Mouse (Mus musculus) ES-E14 (cell line): ENCODE measurements around the gene Lias. TPM values are rescaled to one million over a fixed set of nuclear protein-coding genes. Genes with fewer than 3 reads are reported as not detected.

Source experiments
- DNase-seq: peaks from one replicate; pipeline ENCODE4 v3.0.0-alpha.2; 2013; ENCODE audit warnings: low read depth, low spot score
- H3K27ac ChIP-seq: 2 replicates; pipeline ENCODE4 v1.5.1; 2012; ENCODE audit warnings: low read depth, mild to moderate bottlenecking, low read length, moderate library complexity, mixed read lengths; ENCODE audit not compliant: poor library complexity, insufficient read depth, severe bottlenecking
- H3K36me3 ChIP-seq: 2 replicates; pipeline ENCODE4 v1.6.1; 2012; ENCODE audit warnings: mild to moderate bottlenecking, low read length, moderate library complexity, mixed read lengths; ENCODE audit not compliant: control insufficient read depth, poor library complexity, insufficient read depth, severe bottlenecking
- H3K4me1 ChIP-seq, 2 experiments: fragments of 150-350 bp in 1 of 2; sonication (generic) in 1 of 2; 2 replicates each; pipeline ENCODE4 v1.6.1; 2012; ENCODE audit warnings: low read length in 2 of 2, mild to moderate bottlenecking in 1 of 2, mixed read lengths in 1 of 2; ENCODE audit not compliant: control insufficient read depth in 2 of 2, insufficient read depth in 2 of 2, poor library complexity in 1 of 2
- H3K4me3 ChIP-seq, 2 experiments: fragments of 150-350 bp in 1 of 2; sonication (generic) in 1 of 2; 2 replicates each; pipeline ENCODE4 v1.5.1; 2012; ENCODE audit warnings: low read length in 2 of 2, low read depth in 1 of 2, mild to moderate bottlenecking in 1 of 2, mixed read lengths in 1 of 2; ENCODE audit not compliant: insufficient read depth in 1 of 2, poor library complexity in 1 of 2, severe bottlenecking in 1 of 2
- H3K9ac ChIP-seq: 2 replicates; pipeline ENCODE4 v1.6.1; 2012; ENCODE audit warnings: low read depth, mild to moderate bottlenecking, low read length, mixed read lengths; ENCODE audit not compliant: poor library complexity, insufficient read depth, severe bottlenecking
- H3K9me3 ChIP-seq: fragments of 150-350 bp; sonication (generic); 2 replicates; pipeline ENCODE4 v1.6.1; 2012; ENCODE audit warnings: low read depth, mild to moderate bottlenecking, low read length; ENCODE audit not compliant: control insufficient read depth, insufficient read depth
- CHD2 ChIP-seq: IDR thresholded peaks from 2 replicates; pipeline ENCODE4 v1.6.1; 2014; ENCODE audit warnings: mild to moderate bottlenecking, low read depth, low read length, inconsistent platforms
- HCFC1 ChIP-seq: IDR thresholded peaks from 2 replicates; pipeline ENCODE4 v1.6.1; 2012; ENCODE audit warnings: low read length, inconsistent platforms, borderline replicate concordance; ENCODE audit not compliant: insufficient read depth
- MAFK ChIP-seq: IDR thresholded peaks from 2 replicates; pipeline ENCODE4 v1.6.1; 2014; ENCODE audit warnings: mild to moderate bottlenecking, low read depth, low read length, inconsistent platforms; ENCODE audit not compliant: insufficient read depth
- ZC3H11A ChIP-seq: IDR thresholded peaks from 2 replicates; pipeline ENCODE4 v1.6.1; 2012; ENCODE audit warnings: low read depth, mild to moderate bottlenecking, inconsistent platforms, low read length, borderline replicate concordance
- ZNF384 ChIP-seq: IDR thresholded peaks from 2 replicates; pipeline ENCODE4 v1.6.1; 2012; ENCODE audit warnings: low read depth, low read length, inconsistent platforms
- in situ Hi-C, 2 experiments: fragments of 600-800 bp; cut with MboI; formaldehyde crosslinking; loops; one replicate each; pipeline ENCODE4 v1.15.1; 2025; ENCODE audit warnings: low sequenced_read_pairs in 2 of 2, inconsistent platforms in 1 of 2; ENCODE audit not compliant: unreplicated experiment in 2 of 2
- total RNA-seq: library from RNA; depleted of rRNA; stranded (reverse); fragments of 300-350 nt; gene quantifications from 2 replicates; pipeline ENCODE4 v1.2.3, GENCODE M21; 2012

Lias gene
- total RNA-seq, 1 experiment, result 52.8 TPM

- H3K9me3 ChIP-seq, result no peaks in the 10 kb centered on the region
- H3K4me1 ChIP-seq, result no peaks in the 10 kb centered on the region
- TF ChIP-seq CHD2 (no peak), ZNF384 (peak; percentile 58; the same call in 1 of the 2 replicates)
- DNase-seq, result no peak
- H3K27ac ChIP-seq, result no peak overlapping the region
- no peak overlapping the region for H3K4me3 ChIP-seq
- H3K9ac ChIP-seq, result no peak overlapping the region
- in situ Hi-C loops, result no loop called here
- peaks cover 21% of the 10 kb centered on the region for H3K36me3 ChIP-seq
Measured at GRCm38 (mm10) chr5:65394425-65394824, 3.1 kb downstream of the Lias start.

GRCm38 (mm10) chr5:65401251-65401994 is 10.1 kb downstream of the Lias start:
- H3K4me3 ChIP-seq, result no peak overlapping the region
- no peak for DNase-seq
- in situ Hi-C loops, result no loop called here
- H3K9ac ChIP-seq, result no peak overlapping the region
- H3K36me3 ChIP-seq, result peaks cover 13% of the 10 kb centered on the region; the same call in 1 of the 2 replicates
- no peaks in the 10 kb centered on the region for H3K4me1 ChIP-seq
- H3K27ac ChIP-seq, result no peak overlapping the region
- H3K9me3 ChIP-seq, result no peaks in the 10 kb centered on the region
- TF ChIP-seq HCFC1 (no peak), ZNF384 (no peak), ZC3H11A (peak; percentile 35; the same call in 1 of the 2 replicates), CHD2 (no peak), MAFK (no peak)

DNA sequence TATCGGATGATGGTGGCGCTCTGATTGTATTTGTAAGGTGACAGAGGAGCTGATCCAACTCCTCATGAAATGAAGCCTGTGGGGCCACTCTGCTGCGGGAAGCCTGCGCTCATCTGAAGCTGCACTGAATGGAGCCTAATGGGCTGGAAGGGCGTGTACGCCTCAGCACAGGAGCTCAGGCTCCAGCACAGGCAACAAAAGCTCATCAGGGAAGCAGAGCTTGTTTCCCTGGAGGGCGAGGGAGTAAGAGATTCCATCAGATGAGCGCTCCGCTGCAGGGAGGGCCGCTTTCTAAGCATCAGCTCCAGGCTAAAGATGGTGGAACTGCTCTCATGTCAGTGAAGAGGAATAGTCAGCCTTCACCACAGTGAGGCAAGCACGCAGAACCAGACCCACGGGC is 16.7 kb downstream of the Lias start:
- H3K9ac ChIP-seq, result no peak overlapping the region
- no peak for TF ChIP-seq CHD2
- no peak for TF ChIP-seq ZNF384
- TF ChIP-seq ZC3H11A, result no peak
- TF ChIP-seq HCFC1, result no peak
- TF ChIP-seq MAFK, result no peak
- in situ Hi-C loops, result no loop called here
- H3K36me3 ChIP-seq, result no peaks in the 10 kb centered on the region
- H3K4me3 ChIP-seq, result no peak overlapping the region
- DNase-seq, result peak; percentile 43
- H3K27ac ChIP-seq, result no peak overlapping the region
- H3K4me1 ChIP-seq, result peaks cover 0 to 2% of the 10 kb centered on the region in 2 experiments; a peak in 1 of 4 replicates
- no peaks in the 10 kb centered on the region for H3K9me3 ChIP-seq

DNA sequence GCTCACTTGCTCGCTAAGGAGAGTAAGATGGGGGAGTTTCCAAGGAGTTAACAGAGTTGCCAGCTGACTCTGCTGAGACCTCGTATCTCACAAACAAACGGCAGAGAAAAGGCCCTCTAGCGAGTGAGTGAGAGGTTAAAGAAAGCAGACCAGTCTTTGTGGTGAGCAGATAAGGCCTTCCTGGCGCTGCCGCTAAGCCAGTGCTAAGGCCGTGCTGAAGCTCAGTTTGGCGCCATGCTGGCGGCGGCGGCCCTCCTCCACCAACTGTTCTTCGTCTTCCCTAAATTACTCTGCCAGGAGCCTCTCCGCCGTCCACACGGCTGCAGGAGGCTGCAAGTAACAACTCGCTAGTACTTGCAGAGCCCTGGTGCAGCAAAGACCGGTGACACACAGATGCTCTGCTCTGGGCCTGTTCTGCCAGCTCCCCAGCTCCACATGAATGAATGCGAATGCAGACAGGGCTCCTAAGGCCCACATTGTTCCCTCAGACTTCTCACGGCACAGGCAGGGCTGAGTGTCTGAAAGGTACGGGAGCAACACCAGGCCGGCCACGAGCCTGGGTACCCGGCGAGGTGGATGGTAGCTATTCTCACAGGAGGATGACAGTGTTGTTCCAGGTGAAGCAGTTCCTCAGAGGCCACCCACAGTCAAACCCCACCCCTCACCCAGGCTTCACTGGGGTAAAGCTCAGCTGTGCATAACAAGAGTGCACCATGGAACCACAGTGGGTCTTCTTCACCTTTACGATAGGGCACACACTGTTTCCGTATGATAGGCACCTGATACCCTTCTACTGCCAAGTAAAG is 24.6 kb downstream of the Lias start:
- H3K4me3 ChIP-seq, result peak overlapping the region; percentile 60 to 66
- no peaks in the 10 kb centered on the region for H3K9me3 ChIP-seq
- TF ChIP-seq ZC3H11A (no peak), MAFK (no peak), HCFC1 (no peak), ZNF384 (no peak), CHD2 (no peak)
- in situ Hi-C loops, result no loop called here
- no peak for DNase-seq
- 0 out of 4 replicates have a peak, but pooled peaks cover 0 to 3% of the 10 kb centered on the region in 2 experiments for H3K4me1 ChIP-seq
- peaks cover 3% of the 10 kb centered on the region; the same call in 1 of the 2 replicates for H3K36me3 ChIP-seq
- peak overlapping the region; percentile 44; the same call in 1 of the 2 replicates for H3K27ac ChIP-seq
- peak overlapping the region; percentile 73 for H3K9ac ChIP-seq
